Mouse (Mus musculus) heart, embryonic 10.5 days (tissue): Measurements from ENCODE around the gene Tnf. TPM values are rescaled to one million over a fixed set of nuclear protein-coding genes. Genes with fewer than 3 reads are reported as not detected.

Experiments used
- DNase-seq: peaks from one replicate; pipeline ENCODE4 v3.0.0-alpha.2; 2017; ENCODE audit warnings: low spot score
- H3K27ac ChIP-seq: fragments of 300-500 bp; sonication (generic); 2 replicates; pipeline ENCODE4 v1.5.1; 2016; ENCODE audit warnings: mild to moderate bottlenecking
- H3K27me3 ChIP-seq: fragments of 300-500 bp; sonication (generic); 2 replicates; pipeline ENCODE4 v1.6.1; 2016; ENCODE audit warnings: mild to moderate bottlenecking; ENCODE audit not compliant: poor library complexity, insufficient read depth, severe bottlenecking
- H3K36me3 ChIP-seq: fragments of 300-500 bp; sonication (generic); 2 replicates; pipeline ENCODE4 v1.6.1; 2016; ENCODE audit warnings: mild to moderate bottlenecking, moderate library complexity
- H3K4me1 ChIP-seq: fragments of 300-500 bp; sonication (generic); 2 replicates; pipeline ENCODE4 v1.6.1; 2016; ENCODE audit warnings: mild to moderate bottlenecking
- H3K4me3 ChIP-seq: fragments of 300-500 bp; sonication (generic); 2 replicates; pipeline ENCODE4 v1.5.1; 2016; ENCODE audit warnings: mild to moderate bottlenecking, moderate library complexity
- H3K9me3 ChIP-seq: fragments of 300-500 bp; sonication (generic); 2 replicates; pipeline ENCODE4 v1.6.1; 2016; ENCODE audit warnings: mild to moderate bottlenecking, moderate library complexity
- WGBS: fragments of 180-500 bp; shearing (Covaris S2); methylation state at CpG from one replicate; pipeline ENCODE4 v1.1.7; 2016; 5-methylcytosine and 5-hydroxymethylcytosine counted together
- polyA plus RNA-seq: library from polyadenylated mRNA; unstranded; fragments of >200 nt; fragmentation: Nextera tagmentation; extraction: Ambion mirVana; gene quantifications from 2 replicates; pipeline ENCODE4 v1.2.1, GENCODE M21; 2016

Tnf gene
- polyA plus RNA-seq, 1 experiment from 2014 or later = 0.15 TPM

DNA sequence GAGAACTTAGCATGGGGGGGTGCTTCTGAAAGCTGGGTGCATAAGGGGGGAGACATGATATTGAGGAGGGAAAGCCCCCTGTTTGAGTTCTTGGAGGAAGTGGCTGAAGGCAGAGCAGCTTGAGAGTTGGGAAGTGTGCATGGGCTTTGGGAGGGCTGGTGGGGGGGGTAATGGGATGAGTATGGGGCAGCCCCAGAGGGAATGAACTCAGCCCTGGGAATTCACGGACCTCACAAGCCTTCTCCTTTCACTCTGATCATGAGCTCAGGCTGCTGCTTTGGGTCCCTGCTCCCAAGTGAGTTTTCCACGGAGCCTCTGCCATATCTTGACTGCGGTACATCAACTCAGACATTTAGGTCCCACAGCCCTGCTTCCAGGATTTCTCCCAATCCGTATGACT lies 635 bp upstream of the Tnf start:
- WGBS = 72% methylated on average over 4 of the region's 4 CpGs

DNA sequence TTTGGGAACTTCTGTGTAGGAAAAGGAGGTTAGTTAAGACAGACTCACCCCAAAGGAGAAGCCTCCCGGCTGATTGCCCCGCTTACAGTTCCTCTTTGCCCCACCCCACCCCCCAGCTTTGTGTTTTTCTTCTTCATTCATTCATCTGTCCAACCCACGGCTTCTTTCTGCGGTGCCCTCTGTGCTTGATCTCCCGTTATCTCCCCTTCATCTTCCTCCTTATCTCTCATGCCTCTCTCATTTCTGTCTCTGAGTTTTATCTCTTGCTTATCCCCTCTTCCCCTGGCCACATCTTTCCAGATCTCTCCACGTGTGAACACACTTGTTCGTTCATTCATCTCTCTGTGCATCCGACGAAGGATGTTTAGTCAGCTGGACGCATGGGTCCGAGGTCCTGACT lies 679 bp downstream of the Tnf start:
- H3K27me3 ChIP-seq = peaks cover 91% of the 10 kb centered on the region
- H3K27ac ChIP-seq = no peak overlapping the region
- WGBS = 50% methylated on average over 11 of the region's 11 CpGs
- no peak overlapping the region for H3K4me3 ChIP-seq
- H3K9me3 ChIP-seq = no peaks in the 10 kb centered on the region
- DNase-seq = no peak
- H3K4me1 ChIP-seq = peaks cover 19% of the 10 kb centered on the region
- H3K36me3 ChIP-seq = no peaks in the 10 kb centered on the region

More for the DNA sequence above, 635 bp upstream of the Tnf start:
- peaks cover 78% of the 10 kb centered on the region for H3K27me3 ChIP-seq
- no peak overlapping the region for H3K27ac ChIP-seq
- no peak overlapping the region for H3K4me3 ChIP-seq
- no peak for DNase-seq
- H3K4me1 ChIP-seq = peaks cover 14% of the 10 kb centered on the region
- H3K36me3 ChIP-seq = no peaks in the 10 kb centered on the region
- no peaks in the 10 kb centered on the region for H3K9me3 ChIP-seq

DNA sequence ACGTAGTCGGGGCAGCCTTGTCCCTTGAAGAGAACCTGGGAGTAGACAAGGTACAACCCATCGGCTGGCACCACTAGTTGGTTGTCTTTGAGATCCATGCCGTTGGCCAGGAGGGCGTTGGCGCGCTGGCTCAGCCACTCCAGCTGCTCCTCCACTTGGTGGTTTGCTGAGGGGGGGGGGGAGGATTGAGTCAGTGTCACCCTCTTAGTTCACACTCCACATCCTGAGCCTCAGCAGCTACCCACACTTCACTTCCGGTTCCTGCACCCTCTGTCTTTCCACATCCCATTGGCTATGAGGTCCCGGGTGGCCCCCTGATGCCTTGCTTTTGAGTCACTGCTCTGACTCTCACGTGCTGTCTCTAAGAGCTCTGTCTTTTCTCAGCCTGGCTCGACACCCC lies 1.4 kb downstream of the Tnf start:
- H3K4me1 ChIP-seq = peaks cover 26% of the 10 kb centered on the region
- DNase-seq = no peak
- 77% methylated on average over 11 of the region's 11 CpGs for WGBS
- no peaks in the 10 kb centered on the region for H3K36me3 ChIP-seq
- no peak overlapping the region for H3K27ac ChIP-seq
- no peaks in the 10 kb centered on the region for H3K9me3 ChIP-seq
- H3K4me3 ChIP-seq = no peak overlapping the region
- H3K27me3 ChIP-seq = peaks cover 98% of the 10 kb centered on the region

DNA sequence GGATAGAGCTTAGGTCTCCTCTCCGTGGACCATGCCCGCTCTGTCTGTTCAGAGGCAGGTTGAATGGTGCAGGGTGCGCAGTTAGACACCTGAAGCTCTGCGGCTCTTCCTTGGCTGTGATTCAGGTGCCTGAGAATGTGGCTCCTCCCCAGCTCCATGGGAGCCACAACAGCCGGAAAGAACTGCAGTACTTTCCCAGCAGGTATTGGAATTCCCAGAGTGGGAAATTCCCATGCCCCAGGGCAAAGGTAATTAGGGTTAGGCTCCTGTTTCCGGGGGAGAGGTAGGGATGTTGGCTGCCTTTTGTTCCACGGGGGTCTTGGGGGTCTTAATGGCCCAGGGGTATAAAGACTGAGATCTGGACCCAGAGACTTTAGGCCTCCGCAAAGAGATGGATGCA lies 2.9 kb downstream of the Tnf start:
- H3K36me3 ChIP-seq = no peaks in the 10 kb centered on the region
- H3K9me3 ChIP-seq = no peaks in the 10 kb centered on the region
- 28% methylated on average over 8 of the region's 8 CpGs for WGBS
- H3K4me3 ChIP-seq = no peak overlapping the region
- H3K27me3 ChIP-seq = peaks cover 98% of the 10 kb centered on the region
- no peak for DNase-seq
- H3K27ac ChIP-seq = no peak overlapping the region
- H3K4me1 ChIP-seq = peaks cover 29% of the 10 kb centered on the region

DNA sequence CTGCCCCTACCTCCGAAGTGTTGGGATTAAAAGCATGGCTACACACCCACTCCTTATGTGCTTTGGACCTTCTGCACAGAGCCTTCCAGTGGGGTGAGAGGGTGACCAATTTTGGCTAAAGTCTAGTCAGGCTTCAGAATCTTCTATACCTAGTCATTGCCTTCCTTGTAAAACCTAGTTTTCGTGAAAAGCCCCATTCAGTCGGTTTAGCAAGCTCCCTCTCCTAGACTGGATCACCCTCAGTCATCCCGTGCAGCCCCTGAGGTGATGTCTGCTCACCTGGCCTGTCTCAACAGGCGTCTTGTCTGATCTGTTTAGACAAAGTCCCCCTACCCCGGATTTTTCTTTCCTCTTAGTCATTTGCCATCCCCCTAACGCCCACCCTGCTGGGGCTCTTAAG lies 3.8 kb downstream of the Tnf start:
- peaks cover 32% of the 10 kb centered on the region for H3K4me1 ChIP-seq
- H3K27me3 ChIP-seq = peaks cover 97% of the 10 kb centered on the region
- H3K4me3 ChIP-seq = no peak overlapping the region
- DNase-seq = no peak
- H3K9me3 ChIP-seq = no peaks in the 10 kb centered on the region
- H3K36me3 ChIP-seq = no peaks in the 10 kb centered on the region
- 60% methylated on average over 7 of the region's 7 CpGs for WGBS
- no peak overlapping the region for H3K27ac ChIP-seq

DNA sequence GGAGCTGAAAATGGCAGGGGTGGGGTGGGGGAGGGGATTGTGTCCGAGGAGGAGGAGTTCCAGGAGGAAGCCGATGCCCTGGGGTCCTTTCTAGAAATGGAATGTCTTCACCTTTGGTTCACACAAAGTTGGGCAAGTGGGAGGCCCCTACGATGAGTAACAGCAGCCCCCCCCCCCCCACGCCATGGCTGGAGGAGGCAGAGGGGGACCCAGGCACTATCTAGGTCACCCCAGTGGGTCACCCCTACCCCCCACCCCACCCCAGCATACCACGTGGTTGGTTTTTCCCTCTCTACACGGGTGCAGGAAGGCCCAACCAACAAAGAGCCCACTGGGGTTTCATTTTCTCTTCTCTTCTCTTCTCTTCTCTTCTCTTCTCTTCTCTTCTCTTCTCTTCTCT lies 4.7 kb downstream of the Tnf start:
- Histone ChIP-seq H3K36me3 (no peaks in the 10 kb centered on the region), H3K9me3 (no peaks in the 10 kb centered on the region), H3K27ac (no peak overlapping the region), H3K4me3 (no peak overlapping the region), H3K27me3 (peaks cover 92% of the 10 kb centered on the region), H3K4me1 (peaks cover 32% of the 10 kb centered on the region)
- DNase-seq = no peak
- WGBS = 43% methylated on average over 6 of the region's 6 CpGs

DNA sequence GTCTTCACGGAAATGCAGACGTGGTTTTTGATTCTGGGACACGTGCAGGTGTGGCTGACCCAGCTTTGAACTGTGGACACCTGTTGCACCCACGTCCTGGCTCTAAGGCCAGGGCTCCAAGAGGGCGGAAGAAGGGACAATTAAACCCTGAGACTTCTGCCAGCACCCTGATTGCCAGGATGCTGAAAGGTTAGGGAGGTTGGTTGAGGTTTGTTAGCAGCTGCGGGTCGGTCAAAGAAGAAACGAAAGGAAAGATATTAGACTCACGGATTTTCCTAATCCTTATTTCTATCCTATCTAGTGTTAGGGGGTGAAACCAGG lies 5.5 kb downstream of the Tnf start:
- H3K27ac ChIP-seq = no peak overlapping the region
- peaks cover 83% of the 10 kb centered on the region for H3K27me3 ChIP-seq
- H3K36me3 ChIP-seq = no peaks in the 10 kb centered on the region
- 26% methylated on average over 9 of the region's 9 CpGs for WGBS
- peaks cover 32% of the 10 kb centered on the region for H3K4me1 ChIP-seq
- no peaks in the 10 kb centered on the region for H3K9me3 ChIP-seq
- H3K4me3 ChIP-seq = peak overlapping the region; percentile 62
- DNase-seq = no peak

DNA sequence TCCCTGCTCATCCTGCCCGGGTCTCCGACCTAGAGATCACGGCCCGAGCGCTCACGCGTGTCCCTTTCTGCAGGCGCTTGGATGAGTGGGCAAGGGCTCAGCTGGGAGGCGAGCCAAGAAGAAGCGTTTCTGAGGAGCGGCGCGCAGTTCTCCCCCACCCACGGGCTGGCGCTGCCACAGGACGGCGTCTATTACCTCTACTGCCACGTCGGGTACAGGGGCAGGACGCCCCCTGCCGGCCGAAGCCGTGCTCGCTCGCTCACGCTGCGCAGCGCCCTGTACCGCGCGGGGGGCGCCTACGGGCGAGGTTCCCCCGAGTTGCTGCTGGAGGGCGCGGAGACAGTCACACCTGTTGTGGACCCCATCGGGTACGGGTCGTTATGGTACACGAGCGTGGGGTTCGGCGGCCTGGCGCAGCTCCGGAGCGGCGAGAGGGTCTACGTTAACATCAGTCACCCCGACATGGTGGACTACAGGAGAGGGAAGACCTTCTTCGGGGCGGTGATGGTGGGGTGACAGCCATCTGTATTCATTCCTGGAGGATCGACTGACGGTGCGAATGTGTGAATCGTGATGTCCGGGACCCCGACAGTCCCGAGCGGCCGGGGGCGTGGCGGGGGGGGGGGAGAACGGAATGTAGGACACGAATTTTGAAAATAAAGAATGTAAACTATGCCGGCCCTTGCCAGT lies 6.0 kb downstream of the Tnf start:
- Histone ChIP-seq H3K27ac (peak overlapping the region; percentile 47), H3K4me3 (peak overlapping the region; percentile 62), H3K9me3 (no peaks in the 10 kb centered on the region), H3K4me1 (peaks cover 32% of the 10 kb centered on the region), H3K36me3 (no peaks in the 10 kb centered on the region), H3K27me3 (peaks cover 78% of the 10 kb centered on the region)
- 2% methylated on average over 66 of the region's 66 CpGs for WGBS
- peak; percentile 89 for DNase-seq

DNA sequence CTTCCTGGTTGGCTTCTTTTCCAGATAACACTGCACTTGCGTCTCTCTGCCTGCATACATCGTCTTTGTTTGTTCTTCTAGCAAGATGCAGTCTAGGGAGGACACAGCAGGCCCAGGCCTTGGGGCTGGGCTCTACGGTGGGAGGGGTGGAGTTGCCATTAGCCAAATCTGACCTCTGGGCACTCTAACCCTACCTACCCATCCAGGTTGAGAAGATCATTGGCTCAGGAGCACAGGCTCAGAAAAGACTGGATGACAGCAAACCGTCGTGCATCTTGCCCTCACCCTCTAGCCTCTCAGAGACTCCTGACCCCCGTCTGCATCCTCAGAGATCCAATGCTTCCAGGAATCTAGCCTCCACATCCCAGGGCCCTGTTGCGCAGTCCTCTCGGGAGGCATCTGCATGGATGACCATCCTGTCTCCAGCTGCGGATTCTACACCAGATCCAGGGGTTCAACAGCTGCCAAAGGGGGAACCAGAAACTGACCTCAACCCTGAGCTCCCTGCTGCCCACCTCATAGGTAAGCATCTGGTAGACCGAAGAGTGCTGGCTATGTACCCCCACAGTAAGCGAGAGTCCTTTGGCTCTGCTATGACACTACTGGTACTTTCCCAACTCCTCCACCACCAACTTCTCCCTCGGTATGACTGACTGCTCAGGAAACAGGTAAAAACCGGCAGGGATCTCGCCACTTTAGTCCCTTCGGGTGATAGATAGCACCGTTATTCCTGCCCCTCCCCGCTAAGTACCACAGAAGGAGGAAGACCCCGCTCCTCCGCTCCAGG lies 6.8 kb downstream of the Tnf start:
- no peaks in the 10 kb centered on the region for H3K9me3 ChIP-seq
- H3K27me3 ChIP-seq = peaks cover 71% of the 10 kb centered on the region
- H3K36me3 ChIP-seq = no peaks in the 10 kb centered on the region
- peaks cover 29% of the 10 kb centered on the region for H3K4me1 ChIP-seq
- H3K4me3 ChIP-seq = peak overlapping the region; percentile 62
- 37% methylated on average over 19 of the region's 19 CpGs for WGBS
- no peak for DNase-seq
- peak overlapping the region; percentile 47 for H3K27ac ChIP-seq

DNA sequence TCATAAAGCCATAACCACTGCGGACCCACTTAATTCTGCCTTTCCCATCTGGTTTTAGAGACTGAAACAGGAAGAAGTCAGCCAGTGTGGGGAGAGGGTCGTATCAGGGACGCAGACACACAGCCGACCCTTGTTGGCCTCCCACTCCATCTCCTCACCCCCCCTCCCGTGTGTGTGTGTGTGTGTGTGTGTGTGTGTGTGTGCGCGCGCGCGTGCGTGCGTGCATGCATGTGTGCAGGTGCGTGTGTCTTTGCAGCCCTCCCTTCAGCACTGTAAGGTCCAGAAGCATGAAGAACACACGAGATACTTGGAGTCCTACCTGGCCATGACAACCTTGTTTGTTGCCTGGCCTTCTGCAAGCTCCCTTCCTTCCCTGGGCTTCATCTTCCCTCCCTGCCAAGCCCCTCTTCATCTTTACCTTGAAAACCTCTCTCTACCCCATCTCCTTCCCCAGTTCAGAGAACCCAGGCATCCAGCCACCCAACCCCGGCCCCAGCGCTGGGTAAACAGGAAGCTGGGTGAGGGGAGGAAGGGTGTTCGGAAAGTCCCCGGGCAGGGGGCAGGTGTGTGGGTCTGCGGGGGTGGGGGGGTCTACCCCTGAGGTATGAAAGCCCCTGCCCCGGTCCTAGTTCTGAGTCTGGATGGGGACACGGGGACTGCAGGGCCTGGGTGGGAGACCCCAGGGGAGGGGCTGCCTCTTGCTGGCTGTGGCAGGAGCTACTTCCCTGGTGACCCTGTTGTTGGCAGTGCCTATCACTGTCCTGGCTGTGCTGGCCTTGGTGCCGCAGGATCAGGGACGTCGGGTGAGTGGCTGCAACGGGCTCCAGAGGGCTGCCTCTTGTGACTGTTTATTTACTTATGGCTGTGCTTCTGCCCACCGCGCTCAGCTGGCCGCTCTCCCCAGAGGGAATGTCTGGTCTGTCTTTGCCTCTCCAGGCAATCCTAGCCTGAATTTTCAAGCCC lies 7.6 kb downstream of the Tnf start, which contains the start of gene Ltb:
Gene Ltb, plus strand, starts transcription at position 559 of the 963 bp plus-strand sequence.
- H3K27me3 ChIP-seq = peaks cover 62% of the 10 kb centered on the region
- WGBS = 53% methylated on average over 28 of the region's 28 CpGs

DNA sequence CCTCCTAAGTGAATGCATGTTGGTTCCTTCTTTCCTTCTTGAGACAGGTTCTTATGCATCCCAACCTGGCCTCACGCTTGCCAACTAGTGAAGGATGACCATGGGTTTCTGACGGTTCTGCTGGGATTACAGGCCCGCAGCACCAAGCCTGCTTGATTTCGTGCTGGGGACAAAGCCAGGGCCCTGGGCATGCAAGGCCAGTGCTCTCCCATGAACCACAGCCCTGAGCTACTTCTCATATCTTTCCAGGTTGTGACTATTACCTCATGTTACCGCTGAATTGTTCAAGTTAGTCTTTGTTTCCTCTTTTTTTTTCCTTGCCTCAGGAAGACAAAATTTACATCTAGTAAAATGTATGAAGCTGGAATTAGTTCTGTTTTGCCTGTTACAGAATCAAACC lies 8.9 kb downstream of the Tnf start:
- 75% methylated on average over 5 of the region's 5 CpGs for WGBS
- Histone ChIP-seq H3K4me3 (no peak overlapping the region), H3K9me3 (no peaks in the 10 kb centered on the region), H3K27me3 (peaks cover 52% of the 10 kb centered on the region), H3K36me3 (no peaks in the 10 kb centered on the region), H3K4me1 (peaks cover 34% of the 10 kb centered on the region), H3K27ac (no peak overlapping the region)
- DNase-seq = no peak

More for the DNA sequence above, 7.6 kb downstream of the Tnf start, which contains the start of gene Ltb:
- no peak for DNase-seq
- no peaks in the 10 kb centered on the region for H3K9me3 ChIP-seq
- H3K4me3 ChIP-seq = peak within 1 kb of the TSS; percentile 62
- no peaks in the 10 kb centered on the region for H3K36me3 ChIP-seq
- peak within 1 kb of the TSS; percentile 47; the same call in 1 of the 2 replicates for H3K27ac ChIP-seq
- H3K4me1 ChIP-seq = peaks cover 34% of the 10 kb centered on the region

DNA sequence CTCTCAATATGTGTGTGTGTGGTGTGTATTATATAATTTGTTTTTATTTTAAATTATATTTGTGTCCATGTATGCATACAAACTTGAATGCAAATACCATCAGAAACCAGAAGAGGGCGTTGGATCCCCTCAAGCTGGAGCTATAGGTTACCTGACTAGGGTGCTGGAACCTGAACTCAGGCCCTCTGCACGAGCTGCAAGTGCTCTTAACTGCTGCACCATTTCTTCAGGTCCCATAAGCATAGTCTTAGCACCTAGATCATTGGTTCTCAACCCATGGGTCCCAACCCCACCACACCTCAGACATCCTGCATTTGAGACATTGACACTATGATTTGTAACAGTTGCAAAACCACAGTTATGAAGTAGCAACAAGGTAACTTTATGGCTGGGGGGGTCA lies 10.1 kb downstream of the Tnf start:
- H3K27me3 ChIP-seq = peaks cover 40% of the 10 kb centered on the region
- no peak for DNase-seq
- H3K4me1 ChIP-seq = peaks cover 34% of the 10 kb centered on the region
- no peaks in the 10 kb centered on the region for H3K9me3 ChIP-seq
- H3K4me3 ChIP-seq = no peak overlapping the region
- H3K27ac ChIP-seq = no peak overlapping the region
- WGBS = 54% methylated on average over 2 of the region's 2 CpGs
- H3K36me3 ChIP-seq = no peaks in the 10 kb centered on the region
